Mouse (Mus musculus) small intestine, adult 2 months (tissue): ENCODE data around the gene Ube2a.

Experiments
- CTCF ChIP-seq: fragments of 200-500 bp; IDR thresholded peaks from 2 replicates; pipeline ENCODE4 v1.5.1; 2012; ENCODE audit warnings: low read depth, mild to moderate bottlenecking, control low read depth, inconsistent platforms, low read length, moderate library complexity, mixed read lengths; ENCODE audit not compliant: insufficient replicate concordance, insufficient read length; ENCODE audit errors: extremely low read depth
- POLR2A ChIP-seq: fragments of 200-500 bp; IDR thresholded peaks from 2 replicates; pipeline ENCODE4 v1.6.1; 2012; ENCODE audit warnings: low read depth, mild to moderate bottlenecking, control low read depth, inconsistent platforms, low read length, moderate library complexity

GRCm38 (mm10) chrX:36863766-36864608 lies 9.7 kb upstream of the Ube2a start:
- TF ChIP-seq CTCF (no peak), POLR2A (no peak; the same call in 1 of the 2 replicates)
